Mouse (Mus musculus) stomach, postnatal 0 days (tissue): ENCODE data around the gene Wdfy4. TPM values are rescaled to one million over a fixed set of nuclear protein-coding genes. Genes with fewer than 3 reads are reported as not detected.

Experiments
- ATAC-seq: fragments of 200-750 bp; cut with Nextera tagmentation; 2 replicates; pipeline ENCODE4 v1.8.0; 2017; ENCODE audit not compliant: low FRiP score, low TSS enrichment
- DNase-seq: peaks from one replicate; pipeline ENCODE4 v3.0.0-alpha.2; 2016; ENCODE audit warnings: low spot score
- H3K27ac ChIP-seq: fragments of 300-500 bp; sonication (generic); replicated peaks from 2 replicates; pipeline ENCODE4 v1.5.1; 2014; ENCODE audit warnings: mild to moderate bottlenecking, control low read depth
- H3K27me3 ChIP-seq: fragments of 300-500 bp; sonication (generic); 2 replicates; pipeline ENCODE4 v1.6.1; 2014; ENCODE audit warnings: low read length; ENCODE audit not compliant: control insufficient read depth, insufficient read depth
- H3K36me3 ChIP-seq: fragments of 300-500 bp; sonication (generic); 2 replicates; pipeline ENCODE4 v1.6.1; 2014; ENCODE audit warnings: low read length, mixed read lengths; ENCODE audit not compliant: control insufficient read depth, insufficient read depth
- H3K4me1 ChIP-seq: fragments of 300-500 bp; sonication (generic); replicated peaks from 2 replicates; pipeline ENCODE4 v1.6.1; 2014; ENCODE audit warnings: antibody characterized with exemption; ENCODE audit not compliant: control insufficient read depth, insufficient read depth
- H3K4me2 ChIP-seq: fragments of 300-500 bp; sonication (generic); replicated peaks from 2 replicates; pipeline ENCODE4 v1.6.1; 2014; ENCODE audit warnings: low read depth, mild to moderate bottlenecking, control low read depth, moderate library complexity
- H3K4me3 ChIP-seq: fragments of 300-500 bp; sonication (generic); 2 replicates; pipeline ENCODE4 v1.5.1; 2014; ENCODE audit warnings: low read depth, low read length, control low read depth
- H3K9ac ChIP-seq: fragments of 300-500 bp; sonication (generic); 2 replicates; pipeline ENCODE4 v1.6.1; 2014; ENCODE audit warnings: mild to moderate bottlenecking, low read length, control low read depth, mixed read lengths
- H3K9me3 ChIP-seq: fragments of 300-500 bp; sonication (generic); 2 replicates; pipeline ENCODE4 v1.6.1; 2016; ENCODE audit warnings: low read length; ENCODE audit not compliant: control insufficient read depth
- CTCF ChIP-seq: IDR thresholded peaks from 2 replicates; pipeline ENCODE4 v1.5.1; 2016; ENCODE audit warnings: antibody characterized with exemption, low read depth, mild to moderate bottlenecking, moderate library complexity
- EP300 ChIP-seq: optimal IDR thresholded peaks from 2 replicates; pipeline ENCODE3; 2016; ENCODE audit warnings: antibody characterized with exemption
- WGBS: fragments of 180-500 bp; shearing (Covaris S2); extraction: QIAGEN DNeasy Blood & Tissue Kit; methylation state at CpG from one replicate; pipeline ENCODE4 v1.1.7; 2014; 5-methylcytosine and 5-hydroxymethylcytosine counted together
- polyA plus RNA-seq: library from polyadenylated mRNA; unstranded; fragments of >200 nt; fragmentation: Nextera tagmentation; extraction: Ambion mirVana; gene quantifications from 2 replicates; pipeline ENCODE4 v1.2.1, GENCODE M21; 2015

Wdfy4 gene
- polyA plus RNA-seq, 1 experiment from 2014 or later, result 0.25 TPM

- H3K27me3 ChIP-seq, result no peaks in the 10 kb centered on the region
- no peak for ATAC-seq
- no peaks in the 10 kb centered on the region for H3K4me1 ChIP-seq
- DNase-seq, result no peak
- H3K36me3 ChIP-seq, result no peaks in the 10 kb centered on the region
- no peaks in the 10 kb centered on the region for H3K9me3 ChIP-seq
- H3K27ac ChIP-seq, result no peak overlapping the region
- no peak overlapping the region for H3K4me2 ChIP-seq
- no peak for TF ChIP-seq EP300
- TF ChIP-seq CTCF, result no peak
- 89% methylated on average over 3 of the region's 3 CpGs for WGBS
- H3K9ac ChIP-seq, result no peak overlapping the region
- H3K4me3 ChIP-seq, result no peak overlapping the region
These were observed 112.0 kb downstream of the Wdfy4 start for GRCm38 (mm10) chr14:33073355-33073754.

GRCm38 (mm10) chr14:33072351-33072750, 113.0 kb downstream of the Wdfy4 start:
- Histone ChIP-seq H3K27me3 (no peaks in the 10 kb centered on the region), H3K9me3 (no peaks in the 10 kb centered on the region), H3K9ac (no peak overlapping the region), H3K4me2 (no peak overlapping the region), H3K4me3 (no peak overlapping the region), H3K4me1 (no peaks in the 10 kb centered on the region), H3K27ac (no peak overlapping the region), H3K36me3 (no peaks in the 10 kb centered on the region)
- DNase-seq (no peak), ATAC-seq (no peak)
- TF ChIP-seq EP300 (no peak), CTCF (no peak)
- 85% methylated on average over 7 of the region's 7 CpGs for WGBS

- DNase-seq (no peak), ATAC-seq (no peak)
- Histone ChIP-seq H3K9ac (no peak overlapping the region), H3K9me3 (no peaks in the 10 kb centered on the region), H3K27me3 (no peaks in the 10 kb centered on the region), H3K4me3 (no peak overlapping the region), H3K27ac (no peak overlapping the region), H3K4me1 (no peaks in the 10 kb centered on the region), H3K36me3 (no peaks in the 10 kb centered on the region), H3K4me2 (no peak overlapping the region)
- TF ChIP-seq CTCF (no peak), EP300 (no peak)
- WGBS, result 56% methylated on average over 9 of the region's 9 CpGs
These were observed 117.6 kb downstream of the Wdfy4 start for GRCm38 (mm10) chr14:33067676-33068075.

GRCm38 (mm10) chr14:33062996-33063395, 122.3 kb downstream of the Wdfy4 start:
- no peak overlapping the region for H3K27ac ChIP-seq
- H3K4me2 ChIP-seq, result no peak overlapping the region
- 77% methylated on average over 5 of the region's 5 CpGs for WGBS
- no peak overlapping the region for H3K9ac ChIP-seq
- H3K9me3 ChIP-seq, result no peaks in the 10 kb centered on the region
- no peaks in the 10 kb centered on the region for H3K36me3 ChIP-seq
- no peaks in the 10 kb centered on the region for H3K4me1 ChIP-seq
- TF ChIP-seq CTCF, result no peak
- TF ChIP-seq EP300, result no peak
- no peaks in the 10 kb centered on the region for H3K27me3 ChIP-seq
- no peak for ATAC-seq
- no peak for DNase-seq
- no peak overlapping the region for H3K4me3 ChIP-seq

GRCm38 (mm10) chr14:33058881-33059660, 126.2 kb downstream of the Wdfy4 start:
- Histone ChIP-seq H3K4me2 (no peak overlapping the region), H3K27ac (no peak overlapping the region), H3K4me3 (no peak overlapping the region), H3K9ac (no peak overlapping the region), H3K4me1 (no peaks in the 10 kb centered on the region), H3K27me3 (no peaks in the 10 kb centered on the region), H3K9me3 (no peaks in the 10 kb centered on the region), H3K36me3 (no peaks in the 10 kb centered on the region)
- DNase-seq (no peak), ATAC-seq (no peak)
- WGBS, result 86% methylated on average over 7 of the region's 7 CpGs
- TF ChIP-seq CTCF (no peak), EP300 (no peak)

- Histone ChIP-seq H3K4me2 (no peak overlapping the region), H3K4me3 (no peak overlapping the region), H3K4me1 (no peaks in the 10 kb centered on the region), H3K9ac (no peak overlapping the region), H3K9me3 (no peaks in the 10 kb centered on the region), H3K27ac (no peak overlapping the region), H3K36me3 (no peaks in the 10 kb centered on the region), H3K27me3 (no peaks in the 10 kb centered on the region)
- ATAC-seq, result no peak
- DNase-seq, result no peak
- 59% methylated on average over 8 of the region's 8 CpGs for WGBS
- TF ChIP-seq CTCF (no peak), EP300 (no peak)
These were observed 131.9 kb downstream of the Wdfy4 start for GRCm38 (mm10) chr14:33053441-33053840.
